Mouse (Mus musculus) ES-Bruce4 (cell line): ENCODE data around the gene Ankle2.

Source experiments
- CTCF ChIP-seq: IDR thresholded peaks from one replicate; pipeline ENCODE4 v1.8.1; 2011; ENCODE audit warnings: low read depth, low read length
- EP300 ChIP-seq: IDR thresholded peaks from 2 replicates; pipeline ENCODE4 v1.6.1; 2011; ENCODE audit warnings: low read depth, low read length; ENCODE audit not compliant: insufficient read depth
- POLR2A ChIP-seq: IDR thresholded peaks from one replicate; pipeline ENCODE4 v1.8.1; 2011; ENCODE audit warnings: low read length; ENCODE audit not compliant: insufficient read depth

DNA sequence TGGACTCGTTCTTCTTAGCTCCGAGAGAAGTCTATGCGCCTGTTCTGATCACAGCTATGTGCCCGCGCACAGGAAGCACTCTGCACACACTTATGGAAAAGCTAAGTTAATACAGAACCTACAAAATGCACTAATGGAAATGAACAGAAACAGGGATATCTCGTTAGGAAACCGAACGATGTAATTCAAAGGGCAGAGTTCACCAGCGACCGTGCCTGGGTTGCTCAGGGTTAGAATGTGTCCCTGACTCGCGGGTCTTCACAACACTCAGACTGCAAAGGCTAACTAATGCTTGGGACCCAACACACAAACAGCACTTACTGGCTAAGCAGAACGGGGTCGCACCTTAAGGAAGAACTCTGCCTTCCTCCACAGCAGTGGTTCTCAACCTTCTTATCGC lies 54.4 kb downstream of the Ankle2 start:
- TF ChIP-seq CTCF (no peak), POLR2A (no peak), EP300 (no peak)
